Mouse (Mus musculus) cerebellum, adult 2 months (tissue): ENCODE measurements at regions not wholly inside any gene's neighbourhood (a gene's known extent, or its start where the extent isn't known, plus 50 kb on each side); places are given as distances from the start of the nearest gene placed in this dataset.
A peak's percentile ranks its signal among the peaks of the same experiment; 100 is the strongest.

Experiments used
- DNase-seq, 2 experiments: peaks; one replicate each; pipeline ENCODE4 v3.0.0; 2021
- H3K27ac ChIP-seq: fragments of 200-500 bp; 2 replicates; pipeline ENCODE4 v1.5.1; 2012; ENCODE audit warnings: low read length, control low read depth, inconsistent platforms; ENCODE audit not compliant: insufficient read depth
- H3K27me3 ChIP-seq: fragments of 200-500 bp; 2 replicates; pipeline ENCODE4 v1.6.1; 2012; ENCODE audit warnings: inconsistent platforms, mild to moderate bottlenecking, low read length, moderate library complexity; ENCODE audit not compliant: control insufficient read depth, insufficient read depth
- H3K4me1 ChIP-seq: fragments of 200-500 bp; 2 replicates; pipeline ENCODE4 v1.6.1; 2011; ENCODE audit warnings: low read length; ENCODE audit not compliant: control insufficient read depth, insufficient read depth
- H3K4me3 ChIP-seq: fragments of 200-500 bp; replicated peaks from 2 replicates; pipeline ENCODE3; 2011; ENCODE audit warnings: mild to moderate bottlenecking, low read depth, low read length, control low read depth; ENCODE audit not compliant: insufficient read depth
- CTCF ChIP-seq: fragments of 200-500 bp; IDR thresholded peaks from 2 replicates; pipeline ENCODE4 v1.5.1; 2011; ENCODE audit warnings: low read depth, mild to moderate bottlenecking, control low read depth, low read length, moderate library complexity, borderline replicate concordance; ENCODE audit not compliant: insufficient read depth
- POLR2A ChIP-seq: fragments of 200-500 bp; IDR thresholded peaks from 2 replicates; pipeline ENCODE4 v1.6.1; 2011; ENCODE audit warnings: low read length, control low read depth, borderline replicate concordance; ENCODE audit not compliant: insufficient read depth
- WGBS: fragments of 180-500 bp; shearing (Covaris S2); methylation state at CpG from one replicate; pipeline ENCODE4 v1.1.7; 2018; 5-methylcytosine and 5-hydroxymethylcytosine counted together

- H3K4me1 ChIP-seq = no peaks in the 10 kb centered on the region
- H3K27me3 ChIP-seq = no peaks in the 10 kb centered on the region; the same call in 1 of the 2 replicates
- no peak overlapping the region for H3K27ac ChIP-seq
- TF ChIP-seq POLR2A = no peak
- no peak for TF ChIP-seq CTCF
- peak in 1 of 2 experiments; percentile 11 for DNase-seq
- peak overlapping the region; percentile 11 for H3K4me3 ChIP-seq
- WGBS = 11% methylated on average over 26 of the region's 26 CpGs
Measured at GRCm38 (mm10) chr9:63880487-63881260, 122.9 kb upstream of the Smad3 start.

GRCm38 (mm10) chr9:63879710-63880428 lies 122.1 kb upstream of the Smad3 start:
- WGBS = 48% methylated on average over 15 of the region's 15 CpGs
- Histone ChIP-seq H3K27me3 (no peaks in the 10 kb centered on the region; the same call in 1 of the 2 replicates), H3K4me1 (no peaks in the 10 kb centered on the region), H3K4me3 (no peak overlapping the region), H3K27ac (no peak overlapping the region)
- no peak for TF ChIP-seq POLR2A
- TF ChIP-seq CTCF = no peak
- DNase-seq = no peak

- no peak overlapping the region for H3K4me3 ChIP-seq
- WGBS = 34% methylated on average over 7 of the region's 7 CpGs
- no peak overlapping the region for H3K27ac ChIP-seq
- no peaks in the 10 kb centered on the region; the same call in 1 of the 2 replicates for H3K27me3 ChIP-seq
- TF ChIP-seq POLR2A = no peak
- no peak for TF ChIP-seq CTCF
- no peaks in the 10 kb centered on the region for H3K4me1 ChIP-seq
- DNase-seq = no peak
Measured at GRCm38 (mm10) chr9:63877864-63878263, 120.1 kb upstream of the Smad3 start.

GRCm38 (mm10) chr9:63876886-63877285 lies 119.1 kb upstream of the Smad3 start:
- no peak for TF ChIP-seq POLR2A
- TF ChIP-seq CTCF = no peak
- Histone ChIP-seq H3K27ac (no peak overlapping the region), H3K27me3 (no peaks in the 10 kb centered on the region; the same call in 1 of the 2 replicates), H3K4me1 (no peaks in the 10 kb centered on the region), H3K4me3 (no peak overlapping the region)
- DNase-seq = no peak
- WGBS = 58% methylated on average over 13 of the region's 13 CpGs

- no peak for TF ChIP-seq POLR2A
- TF ChIP-seq CTCF = no peak
- 96% methylated on average over 12 of the region's 12 CpGs for WGBS
- Histone ChIP-seq H3K27me3 (no peaks in the 10 kb centered on the region; the same call in 1 of the 2 replicates), H3K4me1 (no peaks in the 10 kb centered on the region), H3K27ac (no peak overlapping the region), H3K4me3 (no peak overlapping the region)
- no peak for DNase-seq
Measured at GRCm38 (mm10) chr9:63876023-63876422, 118.2 kb upstream of the Smad3 start.

- Histone ChIP-seq H3K27ac (no peak overlapping the region), H3K4me1 (no peaks in the 10 kb centered on the region), H3K27me3 (no peaks in the 10 kb centered on the region; the same call in 1 of the 2 replicates), H3K4me3 (no peak overlapping the region)
- 91% methylated on average over 5 of the region's 5 CpGs for WGBS
- DNase-seq = no peak
- TF ChIP-seq POLR2A (no peak), CTCF (no peak)
Measured at GRCm38 (mm10) chr9:63875193-63875592, 117.4 kb upstream of the Smad3 start.

GRCm38 (mm10) chr9:63864350-63864749 lies 106.6 kb upstream of the Smad3 start:
- no peak for DNase-seq
- Histone ChIP-seq H3K27me3 (no peaks in the 10 kb centered on the region), H3K27ac (no peak overlapping the region), H3K4me3 (no peak overlapping the region), H3K4me1 (no peaks in the 10 kb centered on the region)
- WGBS = 39% methylated on average over 11 of the region's 11 CpGs
- TF ChIP-seq CTCF (no peak), POLR2A (no peak)

GRCm38 (mm10) chr9:63863328-63863727 lies 105.5 kb upstream of the Smad3 start:
- 57% methylated on average over 4 of the region's 4 CpGs for WGBS
- Histone ChIP-seq H3K4me3 (no peak overlapping the region), H3K4me1 (no peaks in the 10 kb centered on the region), H3K27ac (no peak overlapping the region), H3K27me3 (no peaks in the 10 kb centered on the region)
- DNase-seq = no peak
- no peak for TF ChIP-seq CTCF
- TF ChIP-seq POLR2A = no peak
